Comparison of ENCODE assay signal across 20 mouse cellular contexts in the genomic region with DNA sequence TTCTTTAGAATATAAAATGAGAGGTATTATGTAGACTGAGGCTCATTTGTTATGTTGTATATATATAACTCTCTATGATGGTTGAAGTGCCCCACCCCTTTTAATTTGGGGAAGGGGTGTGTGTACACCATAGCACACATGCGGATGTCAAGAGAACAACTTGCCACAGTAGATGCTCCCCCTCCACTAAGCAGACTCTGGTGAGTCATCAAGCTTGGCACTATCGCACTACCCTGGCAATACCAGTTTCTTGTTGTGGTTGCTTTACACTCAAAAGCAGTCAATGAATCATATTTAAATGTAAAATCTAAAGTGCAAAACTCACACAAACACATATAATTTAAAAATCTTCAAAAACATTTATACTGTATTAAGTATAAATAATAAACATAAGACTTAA. TPM values are rescaled to one million over a fixed set of nuclear protein-coding genes. Genes with fewer than 3 reads are reported as not detected.
A peak's percentile ranks its signal among the peaks of the same experiment; 100 is the strongest.
DNase-seq lines count a peak whose midpoint lies in the region; ATAC-seq lines count a peak whose summit lies in the region.
"Had no signal": no experiment of that assay in that cellular context is flagged by ENCODE, and none has a peak within 500 bp of the region (broad histone marks: within the 10 kb centered on the region; RNA-seq: fewer than 3 reads in every experiment).

No protein-coding gene starts in this region.

- H3K4me1 ChIP-seq in hindbrain, embryonic 12.5 days: no peaks in the 10 kb centered on the region
- H3K4me1 ChIP-seq: embryonic facial prominence, embryonic 12.5 days; heart, embryonic 15.5 days; hindbrain, embryonic 15.5 days; midbrain, embryonic 10.5 days; neural tube, embryonic 15.5 days had no signal

- H3K9me3 ChIP-seq in hindbrain, embryonic 12.5 days (replicated peaks): no peaks in the 10 kb centered on the region
- H3K9me3 ChIP-seq: embryonic facial prominence, embryonic 12.5 days; heart, embryonic 15.5 days; hindbrain, embryonic 15.5 days; midbrain, embryonic 10.5 days; neural tube, embryonic 15.5 days had no signal

- no peaks in the 10 kb centered on the region for H3K36me3 ChIP-seq in hindbrain, embryonic 12.5 days
- H3K36me3 ChIP-seq: embryonic facial prominence, embryonic 12.5 days; heart, embryonic 15.5 days; hindbrain, embryonic 15.5 days; midbrain, embryonic 10.5 days; neural tube, embryonic 15.5 days had no signal

- H3K27me3 ChIP-seq in hindbrain, embryonic 12.5 days: no peaks in the 10 kb centered on the region
- H3K27me3 ChIP-seq: embryonic facial prominence, embryonic 12.5 days; heart, embryonic 15.5 days; hindbrain, embryonic 15.5 days; neural tube, embryonic 15.5 days had no signal

- 98% methylated on average over 2 of the region's 2 CpGs for whole genome bisulfite sequencing in hindbrain, embryonic 12.5 days

- H3K9ac ChIP-seq in hindbrain, embryonic 12.5 days: no peak overlapping the region
- H3K9ac ChIP-seq: embryonic facial prominence, embryonic 12.5 days; forebrain, postnatal 0 days; heart, embryonic 15.5 days; hindbrain, embryonic 15.5 days; neural tube, embryonic 15.5 days had no signal

- peak; percentile 74 for ATAC-seq in frontal cortex, adult (ENCODE audit: low TSS enrichment)
- ATAC-seq in hindbrain, embryonic 12.5 days (ENCODE audit: low FRiP score): no peak
- ATAC-seq: forebrain, postnatal 0 days; midbrain, embryonic 16.5 days had no signal

- peak; percentile 30 to 54 for DNase-seq in adrenal gland, adult (ENCODE audit: inconsistent age in 2 of 2, low spot score in 1 of 2)
- DNase-seq in adrenal gland, postnatal 10 days: no peak
- no peak for DNase-seq in frontal cortex, postnatal 25 days (ENCODE audit: low spot score in 2 of 2)
- peak; percentile 91 for DNase-seq in 416B (ENCODE audit: low read depth)
- DNase-seq in brain, adult 2 months (ENCODE audit: low read depth, low spot score): peak; percentile 83
- DNase-seq in cerebellum, adult 11-12 months: no peak
- DNase-seq: forebrain, postnatal 0 days; heart, postnatal 4 days; kidney, adult 9 months; kidney, postnatal 14 days; lung, postnatal 4 days; thymus, postnatal 25 days had no signal

- no peak overlapping the region for H3K4me2 ChIP-seq in hindbrain, embryonic 12.5 days (replicated peaks)
- H3K4me2 ChIP-seq: embryonic facial prominence, embryonic 12.5 days; heart, embryonic 15.5 days; hindbrain, embryonic 15.5 days; neural tube, embryonic 15.5 days had no signal

- H3K4me3 ChIP-seq in hindbrain, embryonic 12.5 days: no peak overlapping the region
- H3K4me3 ChIP-seq: embryonic facial prominence, embryonic 12.5 days; heart, embryonic 15.5 days; hindbrain, embryonic 15.5 days; midbrain, embryonic 10.5 days; neural tube, embryonic 15.5 days had no signal

- no peak overlapping the region for H3K27ac ChIP-seq in hindbrain, embryonic 12.5 days
- H3K27ac ChIP-seq: embryonic facial prominence, embryonic 12.5 days; heart, embryonic 15.5 days; hindbrain, embryonic 15.5 days; midbrain, embryonic 10.5 days; neural tube, embryonic 15.5 days had no signal

RNA-seq across cellular contexts. Expression of gene Ptpn4, which starts 31.4 kb away (rescaled TPM):
- total RNA-seq in adrenal gland, postnatal 10 days (2021): 10 to 100 TPM; 48.9 to 56.5 TPM
- 14.1 and 16.4 TPM in 2 replicates for polyA plus RNA-seq in hindbrain, embryonic 12.5 days (2016; fragmentation: Nextera tagmentation; extraction: Ambion mirVana)

Comparison
In these comparisons a context has a peak if more than half of its experiments do, and no peak if none do; other contexts are left out.
1. DNase-seq: peak in adrenal gland, adult (2 of 2), 416B (single experiment) and brain, adult 2 months (single experiment); none in adrenal gland, postnatal 10 days (single experiment), frontal cortex, postnatal 25 days (0 of 2) and cerebellum, adult 11-12 months (single experiment).